Mouse (Mus musculus) urinary bladder, adult 18-20 months (tissue): ENCODE data around the gene Maff.

Experiments used
- DNase-seq, 2 experiments: peaks; one replicate each; pipeline ENCODE4 v3.0.0; 2022; ENCODE audit warnings: low spot score in 2 of 2, mixed read lengths in 2 of 2

Gene Maff

GRCm38 (mm10) chr15:79364120-79364519, 17.7 kb downstream of the Maff start:
- DNase-seq: no peak

- DNase-seq: no peak
Measured at GRCm38 (mm10) chr15:79365068-79365467, 18.6 kb downstream of the Maff start.

DNA sequence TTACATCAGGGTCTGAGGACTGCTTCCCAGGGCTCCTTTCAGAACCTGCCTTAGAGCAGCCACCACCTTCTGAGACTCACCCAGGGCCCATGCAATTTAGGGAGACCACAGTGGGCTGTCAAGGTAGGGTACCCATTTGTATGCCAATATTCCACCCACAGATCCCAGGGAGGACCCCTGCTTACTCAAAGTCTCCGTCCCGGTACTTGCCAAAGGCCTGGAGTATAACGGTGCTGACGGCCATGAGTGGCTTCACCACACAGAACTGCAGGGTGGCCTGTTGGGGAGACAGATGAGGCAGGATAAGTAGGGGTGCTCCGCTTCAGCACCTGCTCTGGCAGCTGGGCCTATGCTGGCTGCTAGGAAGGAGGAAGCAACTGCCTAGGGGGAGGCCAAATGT, 20.0 kb downstream of the Maff start:
- DNase-seq: no peak

GRCm38 (mm10) chr15:79368313-79368811, 21.9 kb downstream of the Maff start:
- peak; percentile 77 to 85 for DNase-seq

- DNase-seq: peak in 1 of 2 experiments; percentile 61
Measured at GRCm38 (mm10) chr15:79368861-79369440, 22.5 kb downstream of the Maff start.

DNA sequence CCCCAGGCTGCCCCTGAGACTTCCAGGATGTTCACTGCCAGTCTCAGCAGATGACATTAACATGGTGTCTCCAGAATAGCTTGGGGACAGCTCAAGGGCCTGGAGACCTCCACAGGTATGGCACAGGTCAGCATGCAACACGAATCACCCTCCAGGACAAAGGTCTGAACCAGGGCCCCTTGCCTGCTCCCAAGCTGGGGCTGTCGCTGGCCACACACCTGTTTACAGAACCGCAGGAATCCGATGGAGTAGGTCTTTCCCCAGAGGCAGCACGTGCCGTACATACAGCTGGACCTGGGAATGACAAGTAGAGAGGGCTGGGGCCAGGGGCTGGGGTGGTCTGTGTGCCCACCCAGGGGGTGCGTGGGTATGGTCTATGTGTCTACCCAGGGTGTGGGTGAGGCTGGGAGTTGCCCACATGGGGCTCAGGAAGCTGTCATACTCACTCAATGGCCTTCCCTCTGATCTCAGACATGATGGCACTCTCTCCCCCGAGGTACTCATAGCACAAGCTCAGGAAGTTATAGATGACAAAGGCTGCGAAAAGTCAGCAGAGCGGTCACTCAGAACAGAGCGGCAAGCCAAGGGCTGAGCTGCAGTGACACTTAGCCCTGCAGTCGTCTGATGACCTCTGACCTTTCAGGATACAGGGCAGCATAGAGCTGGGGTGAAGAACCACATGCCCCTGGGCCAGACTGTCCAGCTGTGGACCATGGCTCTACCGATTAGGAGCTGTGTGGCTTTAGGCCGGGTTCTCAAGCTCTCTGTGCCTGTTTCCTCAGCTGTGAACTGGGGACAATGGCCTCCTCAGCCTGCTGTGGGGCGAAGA, 23.2 kb downstream of the Maff start:
- no peak for DNase-seq

- DNase-seq: no peak
Measured at GRCm38 (mm10) chr15:79370281-79370843, 23.9 kb downstream of the Maff start.

DNA sequence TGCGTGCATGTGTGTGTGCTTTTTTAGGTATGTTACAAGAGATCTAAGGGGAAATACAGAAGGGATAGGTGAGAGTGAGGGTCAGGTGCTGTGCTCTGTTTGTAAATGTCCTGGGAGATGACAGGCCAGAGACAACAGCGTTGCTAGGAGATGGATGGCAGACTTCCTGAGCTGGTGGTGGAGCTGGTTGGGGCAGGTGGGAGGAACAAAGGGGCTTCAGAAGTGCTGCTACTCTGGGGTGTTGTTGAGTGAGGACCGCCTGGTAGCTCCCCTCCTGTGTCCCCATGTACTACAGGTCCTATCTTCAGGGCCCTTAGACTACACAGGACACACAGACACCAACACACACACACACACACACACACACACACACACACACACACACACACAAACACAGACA, 28.3 kb downstream of the Maff start:
- DNase-seq: no peak

GRCm38 (mm10) chr15:79377681-79378080, 31.3 kb downstream of the Maff start:
- DNase-seq: peak in 1 of 2 experiments; percentile 75

DNA sequence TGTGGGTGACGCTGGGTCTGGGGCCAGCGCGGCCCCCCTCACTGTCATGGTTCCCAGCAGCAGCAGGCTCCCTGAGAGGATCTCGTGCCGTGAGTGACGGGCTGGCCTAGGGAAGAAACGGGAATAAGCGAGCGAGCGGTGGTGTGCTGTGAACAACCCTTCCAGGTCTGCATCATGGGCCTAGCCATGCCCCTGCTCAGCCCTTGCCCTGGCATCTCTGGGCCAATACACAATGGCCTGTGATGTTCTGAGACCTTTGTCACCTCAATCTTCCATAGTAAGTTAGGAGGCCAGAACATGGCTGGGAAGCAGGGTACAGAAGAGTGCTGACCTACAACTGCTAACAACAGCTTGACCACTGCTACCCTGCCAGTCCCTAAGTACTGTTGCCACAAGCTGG, 32.2 kb downstream of the Maff start:
- DNase-seq: no peak

DNA sequence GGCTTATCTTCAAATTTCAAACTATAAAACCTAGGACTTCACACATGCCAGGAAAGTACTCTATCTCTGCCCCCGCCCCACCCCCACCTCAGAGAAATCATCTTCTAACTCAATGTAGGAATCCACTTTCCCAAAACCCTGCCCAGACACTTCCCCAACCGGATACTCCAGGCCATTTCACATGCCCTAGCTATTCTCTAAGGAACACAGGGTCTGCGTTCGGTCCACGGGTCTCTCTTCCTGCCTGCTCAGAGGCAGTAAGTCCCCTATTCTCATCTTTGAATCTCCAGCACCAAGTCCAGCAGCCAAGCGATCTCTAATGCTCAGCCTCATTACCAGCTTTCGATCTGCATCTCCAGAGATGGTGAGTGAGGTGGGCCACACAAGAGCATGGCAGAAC, 33.2 kb downstream of the Maff start:
- DNase-seq: no peak

- DNase-seq: no peak
Measured at GRCm38 (mm10) chr15:79380468-79381444, 34.3 kb downstream of the Maff start.

DNA sequence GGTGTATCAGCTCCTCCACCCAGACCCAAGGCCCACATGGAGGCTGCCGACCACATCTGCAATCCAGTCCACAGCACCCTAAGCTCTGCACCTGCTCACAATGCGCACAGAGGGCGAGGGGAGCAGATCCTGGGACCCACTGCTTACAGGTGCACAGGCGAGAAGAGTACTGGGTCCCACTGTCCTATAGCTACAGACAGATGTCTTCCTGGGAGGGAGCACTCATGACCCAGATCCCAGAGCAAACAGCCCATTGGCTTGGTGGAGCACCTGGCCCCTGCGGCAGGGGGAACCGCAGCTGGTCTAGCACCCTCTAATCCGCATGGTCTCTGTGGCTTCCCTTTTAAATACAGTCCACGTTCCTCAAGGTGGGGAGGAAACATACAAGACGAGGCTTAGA, 35.2 kb downstream of the Maff start:
- DNase-seq: no peak

DNA sequence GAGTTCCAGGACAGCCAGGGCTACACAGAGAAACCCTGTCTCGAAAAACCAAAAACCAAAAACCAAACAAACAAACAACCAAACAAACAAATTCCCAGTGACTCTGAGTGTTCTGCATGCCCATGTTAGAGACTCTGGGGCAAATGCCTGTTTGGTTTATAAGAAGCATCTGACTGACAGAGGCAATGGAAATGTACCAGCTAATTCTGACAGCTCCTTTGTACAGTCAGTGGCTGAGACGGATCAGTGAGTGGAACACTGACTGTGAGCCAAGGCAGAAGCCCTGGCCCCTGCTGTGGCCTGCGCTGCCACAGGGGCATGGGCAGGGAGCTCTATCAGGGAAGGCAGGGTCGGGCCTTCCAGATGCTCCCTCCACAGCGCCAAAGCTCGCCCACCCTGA, 40.7 kb downstream of the Maff start:
- no peak for DNase-seq

DNA sequence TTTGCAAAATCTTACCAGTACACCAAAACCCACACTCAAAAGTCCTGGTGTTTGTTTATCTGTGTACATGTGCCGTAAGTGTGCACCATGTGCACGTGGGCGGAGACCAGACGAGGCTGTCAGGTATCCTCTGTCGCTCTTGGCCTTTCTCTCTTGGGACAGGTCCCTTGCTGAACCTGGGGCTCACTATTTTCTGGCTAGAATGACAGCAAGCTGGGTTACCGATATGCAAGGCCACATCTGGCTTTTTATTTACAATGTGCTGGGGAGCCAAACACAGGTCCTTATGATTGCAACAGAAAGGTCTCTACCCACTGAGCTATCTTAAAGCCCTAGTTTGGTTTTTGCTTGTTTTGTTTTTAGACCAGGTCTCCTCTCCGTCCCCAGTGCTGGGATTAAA, 41.2 kb downstream of the Maff start:
- DNase-seq: no peak

- no peak for DNase-seq
Measured at GRCm38 (mm10) chr15:79388171-79388570, 41.8 kb downstream of the Maff start.

DNA sequence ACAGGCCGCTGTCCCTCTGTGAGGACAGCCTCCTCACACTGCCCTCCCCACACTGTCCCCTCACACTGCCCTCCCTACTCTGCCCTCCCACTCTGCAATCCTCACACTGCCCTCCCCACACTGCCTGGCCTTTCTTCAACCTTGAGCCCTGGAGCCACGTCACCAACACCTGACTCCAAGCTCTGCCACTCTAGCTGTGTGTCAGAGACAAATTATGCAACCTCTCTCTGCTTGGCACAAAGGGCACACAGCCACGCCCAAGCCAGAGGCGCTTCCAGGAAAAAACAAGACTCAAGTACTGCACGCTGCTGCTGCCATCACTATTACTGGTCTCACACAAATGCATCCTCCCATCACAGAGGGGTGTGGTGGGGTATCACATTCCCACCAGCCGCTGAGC, 44.0 kb downstream of the Maff start:
- DNase-seq: no peak

GRCm38 (mm10) chr15:79391447-79392093, 45.1 kb downstream of the Maff start:
- DNase-seq: peak in 1 of 2 experiments; percentile 43

GRCm38 (mm10) chr15:79392527-79392926, 46.1 kb downstream of the Maff start:
- DNase-seq: no peak

DNA sequence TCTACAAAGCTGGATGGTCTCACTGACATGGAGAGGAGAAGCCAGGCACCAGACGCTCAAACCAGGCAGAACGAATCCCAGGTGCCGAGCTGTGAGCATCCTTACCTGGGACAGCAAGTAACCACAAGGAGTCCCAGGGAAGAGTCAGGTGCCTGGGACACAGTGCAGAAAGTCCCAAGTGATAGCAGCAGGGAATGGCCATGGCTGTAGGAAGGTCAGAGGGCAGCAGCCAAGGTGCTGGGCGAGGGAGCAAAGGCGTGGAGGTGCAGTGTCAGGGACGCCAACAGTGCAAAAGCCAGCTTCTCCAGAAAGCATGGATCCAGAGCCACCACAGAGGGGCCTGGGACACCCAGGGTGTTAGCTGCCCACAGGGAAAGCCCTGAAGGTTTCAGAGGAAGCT, 46.7 kb downstream of the Maff start:
- DNase-seq: no peak

- DNase-seq: no peak
Measured at GRCm38 (mm10) chr15:79394842-79395241, 48.4 kb downstream of the Maff start.
